In the genomic region with DNA sequence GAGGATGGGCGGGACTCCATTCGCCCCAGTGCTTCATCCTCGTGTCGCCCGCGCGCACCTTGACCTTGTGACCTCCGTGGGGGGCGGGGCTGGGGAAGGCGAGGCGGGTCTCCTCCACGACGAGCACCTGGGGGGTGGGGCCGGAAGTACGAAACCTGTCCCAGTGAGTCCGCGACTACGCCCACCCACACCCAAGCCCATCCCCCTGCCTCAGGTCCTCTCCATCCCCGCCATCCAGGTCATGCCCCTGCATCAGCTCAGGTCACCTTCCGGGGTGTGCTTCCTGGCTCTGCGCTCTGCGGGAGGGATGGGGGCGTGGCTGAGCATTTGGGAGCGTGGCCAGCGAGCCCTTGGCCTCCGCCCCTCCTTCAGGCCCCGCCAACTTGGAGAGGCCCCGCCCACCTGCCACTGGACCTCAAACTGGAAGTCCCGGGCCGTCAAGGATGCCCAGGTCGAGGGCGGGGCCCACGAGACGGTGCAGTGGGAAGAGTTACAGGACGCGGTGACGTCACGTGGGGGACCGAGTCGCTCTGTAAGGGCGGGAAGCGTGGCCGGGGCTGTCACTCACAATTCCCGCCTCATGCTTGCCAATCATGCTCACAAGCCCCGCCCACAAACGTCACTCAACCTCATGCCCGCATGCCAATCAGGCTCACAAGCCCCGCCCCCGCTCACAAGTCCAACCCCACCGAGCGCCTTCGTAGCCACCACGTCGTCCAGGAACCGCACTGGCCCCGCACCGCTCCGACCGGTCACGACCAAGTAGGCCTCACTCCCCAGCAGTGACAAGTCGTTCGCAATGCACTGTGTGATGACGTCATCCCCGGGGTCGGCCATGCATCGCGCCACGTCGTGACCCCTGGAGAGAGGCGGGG, we compare ENCODE assay signal across 8 mouse cellular contexts. TPM values are rescaled to one million over a fixed set of nuclear protein-coding genes. Genes with fewer than 3 reads are reported as not detected.
A peak's percentile ranks its signal among the peaks of the same experiment; 100 is the strongest.
DNase-seq lines count a peak whose midpoint lies in the region; ATAC-seq and TF ChIP-seq lines count a peak whose summit lies in the region.

No protein-coding gene starts in this region.

- no peaks in the 10 kb centered on the region for H3K9me3 ChIP-seq in forebrain, postnatal 0 days (ENCODE audit: low read length)
- peaks cover 20% of the 10 kb centered on the region for H3K9me3 ChIP-seq in hindbrain, embryonic 10.5 days
- H3K9me3 ChIP-seq in lung, embryonic 15.5 days = no peaks in the 10 kb centered on the region

- H3K4me2 ChIP-seq in forebrain, postnatal 0 days (ENCODE audit: low read depth) = peak overlapping the region; percentile 70
- peak overlapping the region; percentile 75 for H3K4me2 ChIP-seq in lung, embryonic 15.5 days

- H3K27me3 ChIP-seq in Patski = peaks cover 7% of the 10 kb centered on the region
- H3K27me3 ChIP-seq in forebrain, postnatal 0 days (ENCODE audit: insufficient read depth, low read length) = 0 out of 2 replicates have a peak, but pooled peaks cover 3% of the 10 kb centered on the region
- peaks cover 12% of the 10 kb centered on the region; the same call in 1 of the 2 replicates for H3K27me3 ChIP-seq in hindbrain, embryonic 10.5 days (ENCODE audit: insufficient read depth, poor library complexity, severe bottlenecking)
- H3K27me3 ChIP-seq in lung, embryonic 15.5 days = no peaks in the 10 kb centered on the region; the same call in 1 of the 2 replicates

- no peaks in the 10 kb centered on the region for H3K4me1 ChIP-seq in forebrain, postnatal 0 days (ENCODE audit: insufficient read depth)
- H3K4me1 ChIP-seq in hindbrain, embryonic 10.5 days (replicated peaks) = peaks cover 28% of the 10 kb centered on the region
- H3K4me1 ChIP-seq in lung, embryonic 15.5 days = peaks cover 9% of the 10 kb centered on the region

- peak; percentile 8 for ATAC-seq in Patski
- ATAC-seq in forebrain, postnatal 0 days = peak; percentile 56
- peak; percentile 53 for ATAC-seq in lung, embryonic 15.5 days (ENCODE audit: borderline replicate concordance, extremely low read depth, low FRiP score, low TSS enrichment)

- WGBS in forebrain, postnatal 0 days = 12% methylated on average over 69 of the region's 70 CpGs
- WGBS in hindbrain, embryonic 10.5 days = 7% methylated on average over 70 of the region's 70 CpGs
- WGBS in lung, embryonic 15.5 days = 9% methylated on average over 68 of the region's 70 CpGs

- CTCF ChIA-PET in Patski (lab: Charles Lee) = no interaction called here

- TF ChIP-seq CTCF in Patski (IDR thresholded peaks at IDR 0.05) = no peak
- TF ChIP-seq CTCF in forebrain, postnatal 0 days (IDR thresholded peaks at IDR 0.05; ENCODE audit: low read depth) = no peak

- no peak for DNase-seq in Patski (ENCODE audit: low read depth, low spot score)
- DNase-seq in cerebellum, adult 9-10 months = peak; percentile 79
- peak; percentile 95 for DNase-seq in forebrain, postnatal 0 days
- DNase-seq in hindbrain, embryonic 10.5 days (ENCODE audit: low spot score) = peak; percentile 88
- DNase-seq in layer of hippocampus, adult 9-11 months = peak; percentile 94
- peak; percentile 86 for DNase-seq in ovary, postnatal 36 days (ENCODE audit: low spot score)
- peak; percentile 44 to 65 for DNase-seq in thymus, postnatal 10 days (ENCODE audit: low spot score in 2 of 2)

- peak overlapping the region; percentile 62 for H3K9ac ChIP-seq in forebrain, postnatal 0 days
- H3K9ac ChIP-seq in lung, embryonic 15.5 days = 0 out of 2 replicates have a peak overlapping the region, but pooled peaks have one; percentile 13

- POLR2A ChIA-PET in Patski (lab: Charles Lee) = no interaction called here

- H3K27ac ChIP-seq in forebrain, postnatal 0 days (ENCODE audit: low read depth, low read length) = peak overlapping the region; percentile 94
- peak overlapping the region; percentile 91 for H3K27ac ChIP-seq in hindbrain, embryonic 10.5 days
- peak overlapping the region; percentile 92 for H3K27ac ChIP-seq in lung, embryonic 15.5 days

- peak overlapping the region; percentile 59 for H3K4me3 ChIP-seq in forebrain, postnatal 0 days (ENCODE audit: low read depth, low read length)
- H3K4me3 ChIP-seq in hindbrain, embryonic 10.5 days = peak overlapping the region; percentile 70
- H3K4me3 ChIP-seq in lung, embryonic 15.5 days = peak overlapping the region; percentile 64

- in situ Hi-C loops in Patski (cut with MboI; ENCODE audit: low pct_unique_long_range_greater_than_20kb) = no loop called here

- H3K36me3 ChIP-seq in forebrain, postnatal 0 days (ENCODE audit: insufficient read depth) = no peaks in the 10 kb centered on the region
- no peaks in the 10 kb centered on the region for H3K36me3 ChIP-seq in hindbrain, embryonic 10.5 days
- H3K36me3 ChIP-seq in lung, embryonic 15.5 days = no peaks in the 10 kb centered on the region

RNA-seq across cellular contexts. Expression of a gene that starts 2.5 kb away (rescaled TPM):
- polyA plus RNA-seq in Patski (2021) = 21.5 TPM
- 36.5 and 42.1 TPM in 2 replicates for total RNA-seq in forebrain, postnatal 0 days (2014; rRNA removed)
- 20.0 and 35.8 TPM in 2 replicates for polyA plus RNA-seq in forebrain, postnatal 0 days (2015; fragmentation: Nextera tagmentation; extraction: Ambion mirVana)
- 17.7 and 21.4 TPM in 2 replicates for polyA plus RNA-seq in hindbrain, embryonic 10.5 days (2016; fragmentation: Nextera tagmentation; extraction: Ambion mirVana)
- 26.8 and 32.5 TPM in 2 replicates for polyA plus RNA-seq in lung, embryonic 15.5 days (2015; fragmentation: Nextera tagmentation; extraction: Ambion mirVana)

RNA-seq across cellular contexts. Expression of a gene that starts 42.1 kb away (rescaled TPM):
- polyA plus RNA-seq in Patski (2021) = not detected
- total RNA-seq in forebrain, postnatal 0 days (2014; rRNA removed) = not detected in 2 replicates
- polyA plus RNA-seq in forebrain, postnatal 0 days (2015; fragmentation: Nextera tagmentation; extraction: Ambion mirVana) = not detected in 2 replicates
- not detected in 2 replicates for polyA plus RNA-seq in hindbrain, embryonic 10.5 days (2016; fragmentation: Nextera tagmentation; extraction: Ambion mirVana)
- polyA plus RNA-seq in lung, embryonic 15.5 days (2015; fragmentation: Nextera tagmentation; extraction: Ambion mirVana) = not detected in 2 replicates

RNA-seq across cellular contexts. Expression of a gene that starts 49.7 kb away (rescaled TPM):
- polyA plus RNA-seq in Patski (2021) = 0.32 TPM
- 0.31 and 1.00 TPM in 2 replicates for total RNA-seq in forebrain, postnatal 0 days (2014; rRNA removed)
- polyA plus RNA-seq in forebrain, postnatal 0 days (2015; fragmentation: Nextera tagmentation; extraction: Ambion mirVana) = 0.11 TPM in 1 of 2 replicates, not detected in the other
- polyA plus RNA-seq in hindbrain, embryonic 10.5 days (2016; fragmentation: Nextera tagmentation; extraction: Ambion mirVana) = not detected in 2 replicates
- 0.14 and 0.15 TPM in 2 replicates for polyA plus RNA-seq in lung, embryonic 15.5 days (2015; fragmentation: Nextera tagmentation; extraction: Ambion mirVana)
